Mouse (Mus musculus) embryonic facial prominence, embryonic 10.5 days (tissue): Measurements from ENCODE around the gene Olfr1423. TPM values are rescaled to one million over a fixed set of nuclear protein-coding genes. Genes with fewer than 3 reads are reported as not detected.

ENCODE experiments used
- polyA plus RNA-seq: library from polyadenylated mRNA; unstranded; fragments of >200 nt; fragmentation: Nextera tagmentation; extraction: Ambion mirVana; gene quantifications from 2 replicates; pipeline ENCODE4 v1.2.1, GENCODE M21; 2016

The Olfr1423 gene
- polyA plus RNA-seq, 1 experiment from 2014 or later: 0.04 TPM

Other genes with a start within 250 kb of the Olfr1423 start
- gene Stx3, start 221.9 kb downstream of the Olfr1423 start, polyA plus RNA-seq: 9.8 and 10.7 TPM in 2 replicates
- not detected in 2 replicates for gene Olfr1417, start 202.1 kb downstream of the Olfr1423 start, polyA plus RNA-seq
- not detected in 2 replicates for gene Olfr1418, start 180.3 kb downstream of the Olfr1423 start, polyA plus RNA-seq
- gene Olfr1419, start 166.2 kb downstream of the Olfr1423 start, polyA plus RNA-seq: not detected in 2 replicates
- not detected in 2 replicates for gene Olfr1420, start 154.8 kb downstream of the Olfr1423 start, polyA plus RNA-seq
- gene Patl1, start 128.9 kb downstream of the Olfr1423 start, polyA plus RNA-seq: 23.4 and 23.6 TPM in 2 replicates
- gene Osbp, start 75.4 kb downstream of the Olfr1423 start, polyA plus RNA-seq: 2.8 and 3.5 TPM in 2 replicates
- gene Olfr1424, start 21.4 kb upstream of the Olfr1423 start, polyA plus RNA-seq: not detected in 2 replicates
- not detected in 2 replicates for gene Olfr1425, start 36.4 kb upstream of the Olfr1423 start, polyA plus RNA-seq
- not detected in 2 replicates for gene Olfr1426, start 50.7 kb upstream of the Olfr1423 start, polyA plus RNA-seq
- gene Olfr1427, start 62.0 kb upstream of the Olfr1423 start, polyA plus RNA-seq: not detected in 2 replicates
- not detected in 2 replicates for gene Olfr1428, start 74.6 kb upstream of the Olfr1423 start, polyA plus RNA-seq
- gene Olfr76, start 81.9 kb upstream of the Olfr1423 start, polyA plus RNA-seq: not detected in 2 replicates
- gene Olfr1555-ps1, start 128.8 kb upstream of the Olfr1423 start, polyA plus RNA-seq: not detected in 2 replicates
- gene Olfr1431, start 159.3 kb upstream of the Olfr1423 start, polyA plus RNA-seq: not detected in 2 replicates
- gene Olfr1432, start 191.3 kb upstream of the Olfr1423 start, polyA plus RNA-seq: not detected in 2 replicates
- gene Olfr262, start 200.3 kb upstream of the Olfr1423 start, polyA plus RNA-seq: not detected in 2 replicates
- not detected in 2 replicates for gene Olfr235, start 219.7 kb upstream of the Olfr1423 start, polyA plus RNA-seq
- not detected in 2 replicates for gene Olfr1434, start 238.5 kb upstream of the Olfr1423 start, polyA plus RNA-seq